Mouse (Mus musculus) hindbrain, embryonic 14.5 days (tissue): ENCODE results near the gene Runx1. TPM values are rescaled to one million over a fixed set of nuclear protein-coding genes. Genes with fewer than 3 reads are reported as not detected.

Source experiments
- ATAC-seq: fragments of 200-750 bp; cut with Nextera tagmentation; 2 replicates; pipeline ENCODE4 v1.8.0; 2017; ENCODE audit warnings: moderate number of reproducible peaks, mild to moderate bottlenecking, moderate TSS enrichment, moderate library complexity; ENCODE audit not compliant: low FRiP score
- DNase-seq: peaks from one replicate; pipeline ENCODE4 v3.0.0-alpha.2; 2015; ENCODE audit warnings: low spot score
- H3K27ac ChIP-seq: fragments of 300-500 bp; sonication (generic); 2 replicates; pipeline ENCODE4 v1.5.1; 2014; ENCODE audit warnings: mild to moderate bottlenecking, moderate library complexity
- H3K27me3 ChIP-seq: fragments of 300-500 bp; sonication (generic); 2 replicates; pipeline ENCODE4 v1.6.1; 2014; ENCODE audit warnings: mild to moderate bottlenecking, low read length, mixed read lengths; ENCODE audit not compliant: control insufficient read depth, insufficient read depth
- H3K36me3 ChIP-seq: fragments of 300-500 bp; sonication (generic); replicated peaks from 2 replicates; pipeline ENCODE4 v1.6.1; 2014; ENCODE audit not compliant: control insufficient read depth, insufficient read depth
- H3K4me1 ChIP-seq: fragments of 300-500 bp; sonication (generic); replicated peaks from 2 replicates; pipeline ENCODE4 v1.6.1; 2014; ENCODE audit warnings: antibody characterized with exemption, low read length, mixed read lengths; ENCODE audit not compliant: control insufficient read depth, insufficient read depth
- H3K4me2 ChIP-seq: fragments of 300-500 bp; sonication (generic); replicated peaks from 2 replicates; pipeline ENCODE4 v1.6.1; 2014; ENCODE audit warnings: mild to moderate bottlenecking, moderate library complexity
- H3K4me3 ChIP-seq: fragments of 300-500 bp; sonication (generic); replicated peaks from 2 replicates; pipeline ENCODE4 v1.5.1; 2014; ENCODE audit warnings: mild to moderate bottlenecking, low read length
- H3K9ac ChIP-seq: fragments of 300-500 bp; sonication (generic); 2 replicates; pipeline ENCODE4 v1.6.1; 2014
- H3K9me3 ChIP-seq: fragments of 300-500 bp; sonication (generic); 2 replicates; pipeline ENCODE4 v1.6.1; 2016; ENCODE audit warnings: low read length; ENCODE audit not compliant: control insufficient read depth
- WGBS: fragments of 180-500 bp; shearing (Covaris S2); extraction: QIAGEN DNeasy Blood & Tissue Kit; methylation state at CpG from one replicate; pipeline ENCODE4 v1.1.7; 2014; 5-methylcytosine and 5-hydroxymethylcytosine counted together
- polyA plus RNA-seq: library from polyadenylated mRNA; unstranded; fragments of >200 nt; fragmentation: Nextera tagmentation; extraction: Ambion mirVana; gene quantifications from 2 replicates; pipeline ENCODE4 v1.2.1, GENCODE M21; 2014

Runx1 gene
- polyA plus RNA-seq, 1 experiment from 2014 or later, result 2.2 TPM

DNA sequence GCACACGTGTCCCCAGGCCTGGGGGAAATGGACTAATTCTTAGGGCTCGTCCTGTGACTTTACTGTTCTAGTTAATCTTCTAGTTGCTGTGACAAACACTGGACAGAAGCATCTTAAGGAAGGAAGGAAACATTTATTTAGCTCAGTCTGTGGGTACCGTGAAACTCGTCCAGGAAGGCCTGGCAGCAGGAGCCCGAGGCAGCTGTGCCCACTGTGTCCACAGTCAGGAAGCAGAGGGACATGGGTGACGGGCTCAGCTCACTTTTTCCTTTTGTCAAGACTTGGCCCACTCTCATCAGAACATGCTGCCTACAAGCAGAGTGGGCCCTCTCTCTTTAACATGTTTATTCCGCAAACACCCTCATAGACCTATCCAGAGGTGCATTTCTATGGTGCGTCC, 18.2 kb downstream of the Runx1 start:
- H3K4me1 ChIP-seq, result no peaks in the 10 kb centered on the region
- no peak overlapping the region for H3K4me3 ChIP-seq
- H3K27me3 ChIP-seq, result no peaks in the 10 kb centered on the region
- ATAC-seq (no peak), DNase-seq (no peak)
- no peak overlapping the region for H3K4me2 ChIP-seq
- no peak overlapping the region for H3K9ac ChIP-seq
- H3K9me3 ChIP-seq, result no peaks in the 10 kb centered on the region
- WGBS, result 86% methylated on average over 8 of the region's 8 CpGs
- no peaks in the 10 kb centered on the region for H3K36me3 ChIP-seq
- H3K27ac ChIP-seq, result no peak overlapping the region

DNA sequence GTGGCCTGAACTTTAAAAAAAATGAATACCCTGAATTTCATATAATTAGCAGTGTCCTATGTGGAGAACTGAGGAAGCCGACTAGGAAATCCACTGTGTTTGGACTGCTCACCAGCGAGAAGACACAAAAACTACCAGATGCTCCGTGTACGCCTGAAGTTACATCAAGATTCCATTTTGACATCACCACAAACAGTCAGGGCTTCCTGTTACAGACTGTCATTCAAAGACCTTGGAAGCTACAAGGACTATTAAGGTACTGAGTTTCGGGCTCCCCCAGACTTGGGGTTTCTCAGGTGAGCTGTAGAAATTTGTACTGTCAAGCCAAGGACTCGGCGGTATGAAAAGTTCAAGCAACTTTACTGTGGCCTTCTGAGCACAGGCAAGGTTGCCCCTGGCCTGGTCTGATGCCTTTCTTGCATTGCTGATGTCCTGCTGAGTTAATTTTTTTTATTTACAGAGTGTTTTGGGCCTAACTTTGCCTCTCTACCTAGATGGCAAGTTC, 22.8 kb downstream of the Runx1 start:
- Histone ChIP-seq H3K9me3 (no peaks in the 10 kb centered on the region), H3K27me3 (no peaks in the 10 kb centered on the region), H3K27ac (no peak overlapping the region), H3K4me3 (no peak overlapping the region), H3K36me3 (no peaks in the 10 kb centered on the region), H3K9ac (no peak overlapping the region), H3K4me2 (no peak overlapping the region), H3K4me1 (no peaks in the 10 kb centered on the region)
- 90% methylated on average over 7 of the region's 7 CpGs for WGBS
- DNase-seq, result no peak
- ATAC-seq, result no peak

DNA sequence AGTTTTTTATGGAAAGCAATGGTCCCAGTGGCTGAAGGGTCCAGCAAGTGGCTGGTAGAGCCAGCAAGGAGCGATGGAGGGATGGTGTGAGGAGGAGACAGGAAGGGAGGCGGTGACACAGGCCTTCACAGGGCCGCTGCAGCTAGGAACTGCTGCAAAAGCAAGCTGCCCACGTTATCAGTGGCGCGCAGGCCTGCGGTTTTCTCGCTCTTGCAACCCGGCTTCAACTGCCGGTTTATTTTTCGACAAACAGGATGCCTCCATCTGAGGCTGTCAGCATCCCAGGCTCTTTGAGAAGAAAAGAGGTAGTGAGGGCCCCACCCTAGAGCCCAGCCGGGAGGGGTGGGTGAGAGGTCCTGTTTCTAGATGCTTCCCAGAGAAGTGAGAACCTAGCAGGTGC, 24.4 kb downstream of the Runx1 start:
- H3K4me3 ChIP-seq, result no peak overlapping the region
- no peaks in the 10 kb centered on the region for H3K27me3 ChIP-seq
- no peak overlapping the region for H3K4me2 ChIP-seq
- 83% methylated on average over 12 of the region's 12 CpGs for WGBS
- DNase-seq (no peak), ATAC-seq (no peak)
- no peaks in the 10 kb centered on the region for H3K4me1 ChIP-seq
- H3K9ac ChIP-seq, result no peak overlapping the region
- no peaks in the 10 kb centered on the region for H3K36me3 ChIP-seq
- no peak overlapping the region for H3K27ac ChIP-seq
- H3K9me3 ChIP-seq, result no peaks in the 10 kb centered on the region

- H3K4me1 ChIP-seq, result no peaks in the 10 kb centered on the region
- 92% methylated on average over 5 of the region's 5 CpGs for WGBS
- H3K27ac ChIP-seq, result no peak overlapping the region
- no peak for ATAC-seq
- DNase-seq, result no peak
- no peaks in the 10 kb centered on the region for H3K9me3 ChIP-seq
- no peak overlapping the region for H3K4me2 ChIP-seq
- H3K4me3 ChIP-seq, result no peak overlapping the region
- H3K9ac ChIP-seq, result no peak overlapping the region
- no peaks in the 10 kb centered on the region for H3K27me3 ChIP-seq
- H3K36me3 ChIP-seq, result no peaks in the 10 kb centered on the region
Measured at GRCm38 (mm10) chr16:92800845-92801244, 25.1 kb downstream of the Runx1 start.

DNA sequence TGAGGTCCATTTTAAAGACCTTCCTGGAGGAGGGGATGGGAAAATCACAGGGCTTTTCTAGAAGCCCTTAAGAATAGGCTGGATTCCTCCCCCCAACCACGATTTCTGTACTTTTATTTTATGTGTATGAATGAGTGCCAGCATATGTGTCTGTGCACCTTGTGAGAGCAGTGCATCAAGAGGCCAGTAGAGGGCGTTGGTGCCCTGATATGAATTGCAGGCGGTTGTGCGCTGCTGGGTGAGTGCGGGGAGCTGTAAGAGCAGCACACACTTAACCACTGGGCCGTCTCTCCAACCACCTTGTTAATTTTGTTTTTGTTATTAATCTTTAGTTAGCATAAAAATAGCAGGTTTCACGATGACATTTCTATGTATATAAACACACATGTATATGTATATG, 26.0 kb downstream of the Runx1 start:
- H3K36me3 ChIP-seq, result no peaks in the 10 kb centered on the region
- no peaks in the 10 kb centered on the region for H3K9me3 ChIP-seq
- WGBS, result 92% methylated on average over 7 of the region's 7 CpGs
- no peak overlapping the region for H3K9ac ChIP-seq
- H3K4me3 ChIP-seq, result no peak overlapping the region
- H3K4me2 ChIP-seq, result no peak overlapping the region
- ATAC-seq (no peak), DNase-seq (no peak)
- H3K27me3 ChIP-seq, result no peaks in the 10 kb centered on the region
- H3K4me1 ChIP-seq, result no peaks in the 10 kb centered on the region
- H3K27ac ChIP-seq, result no peak overlapping the region

DNA sequence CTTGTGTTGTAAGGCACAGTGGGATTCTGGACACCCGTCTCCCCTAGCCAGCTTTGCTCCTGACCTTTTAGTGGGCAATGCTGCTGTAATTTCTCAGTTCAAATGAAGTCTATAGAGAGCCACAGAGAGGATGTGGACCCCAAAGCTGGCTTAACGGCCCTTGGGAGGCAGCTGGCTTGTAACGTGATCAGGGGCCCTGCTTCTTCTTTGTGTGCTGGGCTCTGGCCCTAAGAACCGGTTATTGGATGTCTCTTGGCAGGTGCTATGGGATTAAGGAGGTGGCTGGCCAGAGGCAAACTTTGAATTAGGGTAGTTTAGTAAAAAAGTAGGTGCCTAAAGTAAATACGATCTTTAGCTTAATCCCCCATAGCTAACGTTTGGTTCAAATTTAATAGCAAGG, 31.8 kb downstream of the Runx1 start:
- 41% methylated on average over 6 of the region's 6 CpGs for WGBS
- Histone ChIP-seq H3K9ac (no peak overlapping the region), H3K4me2 (no peak overlapping the region), H3K27me3 (no peaks in the 10 kb centered on the region), H3K27ac (no peak overlapping the region), H3K36me3 (no peaks in the 10 kb centered on the region), H3K4me3 (no peak overlapping the region), H3K4me1 (no peaks in the 10 kb centered on the region), H3K9me3 (no peaks in the 10 kb centered on the region)
- no peak for DNase-seq
- ATAC-seq, result no peak

DNA sequence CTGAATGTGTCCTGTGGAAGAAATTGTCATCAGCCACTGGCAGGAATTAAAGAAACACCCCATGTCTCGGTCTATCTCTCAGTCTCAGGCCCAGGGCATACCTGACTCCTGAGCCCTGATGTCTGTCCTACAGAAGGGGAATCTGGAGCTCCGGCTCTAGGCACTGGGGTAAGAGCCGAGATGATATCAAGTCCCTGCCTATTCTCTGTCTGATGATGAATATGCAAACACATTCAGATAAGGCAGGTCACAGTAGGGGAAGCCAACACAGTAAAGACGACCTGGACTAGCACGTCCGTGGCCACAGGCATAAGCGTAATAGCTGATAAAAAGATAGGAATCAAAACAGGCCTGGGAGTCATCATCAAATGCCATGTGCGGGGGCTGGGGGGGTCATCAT, 32.2 kb downstream of the Runx1 start:
- no peaks in the 10 kb centered on the region for H3K27me3 ChIP-seq

DNA sequence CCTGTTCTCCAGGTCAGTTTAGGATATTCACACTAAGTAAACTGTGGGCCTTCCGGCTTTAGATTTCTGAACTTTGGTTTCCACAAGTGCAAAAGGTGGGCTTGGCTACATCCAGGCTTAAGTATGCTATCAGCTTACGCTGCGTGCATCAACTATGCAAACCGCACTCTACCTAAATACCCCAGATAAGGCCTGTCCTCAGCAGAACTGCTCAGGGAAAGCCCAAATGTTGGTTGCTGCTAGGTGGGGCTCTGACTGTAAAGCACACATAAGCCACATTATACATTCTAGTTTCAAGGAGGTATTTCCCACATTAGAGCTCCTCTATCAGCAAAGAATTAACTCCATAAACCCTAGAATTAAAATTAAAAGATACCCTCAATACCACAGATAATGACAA, 33.0 kb downstream of the Runx1 start:
- ATAC-seq, result no peak
- no peak overlapping the region for H3K4me3 ChIP-seq
- WGBS, result 99% methylated on average over 4 of the region's 4 CpGs

More for the DNA sequence above, 32.2 kb downstream of the Runx1 start:
- ATAC-seq (no peak), DNase-seq (no peak)
- H3K4me1 ChIP-seq, result no peaks in the 10 kb centered on the region
- no peak overlapping the region for H3K4me2 ChIP-seq
- no peak overlapping the region for H3K4me3 ChIP-seq
- no peaks in the 10 kb centered on the region for H3K9me3 ChIP-seq
- no peak overlapping the region for H3K27ac ChIP-seq
- H3K9ac ChIP-seq, result no peak overlapping the region
- 63% methylated on average over 8 of the region's 8 CpGs for WGBS
- H3K36me3 ChIP-seq, result no peaks in the 10 kb centered on the region

GRCm38 (mm10) chr16:92790601-92791000, 35.3 kb downstream of the Runx1 start:
- ATAC-seq (no peak), DNase-seq (no peak)
- Histone ChIP-seq H3K9ac (no peak overlapping the region), H3K36me3 (no peaks in the 10 kb centered on the region), H3K4me2 (no peak overlapping the region), H3K4me1 (no peaks in the 10 kb centered on the region), H3K27me3 (no peaks in the 10 kb centered on the region), H3K27ac (no peak overlapping the region), H3K9me3 (no peaks in the 10 kb centered on the region), H3K4me3 (no peak overlapping the region)
- 90% methylated on average over 6 of the region's 6 CpGs for WGBS

More for the DNA sequence above, 33.0 kb downstream of the Runx1 start:
- no peak overlapping the region for H3K4me2 ChIP-seq
- H3K4me1 ChIP-seq, result no peaks in the 10 kb centered on the region
- H3K27ac ChIP-seq, result no peak overlapping the region
- no peaks in the 10 kb centered on the region for H3K36me3 ChIP-seq
- DNase-seq, result no peak
- no peak overlapping the region for H3K9ac ChIP-seq
- H3K9me3 ChIP-seq, result no peaks in the 10 kb centered on the region
- no peaks in the 10 kb centered on the region for H3K27me3 ChIP-seq

- Histone ChIP-seq H3K9me3 (no peaks in the 10 kb centered on the region), H3K4me2 (no peak overlapping the region), H3K27me3 (no peaks in the 10 kb centered on the region), H3K4me1 (no peaks in the 10 kb centered on the region), H3K36me3 (no peaks in the 10 kb centered on the region), H3K9ac (no peak overlapping the region), H3K27ac (no peak overlapping the region), H3K4me3 (no peak overlapping the region)
- 93% methylated on average over 4 of the region's 4 CpGs for WGBS
- ATAC-seq, result no peak
- no peak for DNase-seq
Measured at GRCm38 (mm10) chr16:92789840-92790239, 36.1 kb downstream of the Runx1 start.
